Mouse (Mus musculus) embryonic facial prominence, embryonic 14.5 days (tissue): Measurements from ENCODE around the gene Tmeff2. TPM values are rescaled to one million over a fixed set of nuclear protein-coding genes. Genes with fewer than 3 reads are reported as not detected.

ENCODE experiments used
- ATAC-seq: fragments of 200-750 bp; cut with Nextera tagmentation; 2 replicates; pipeline ENCODE4 v1.8.0; 2017; ENCODE audit warnings: low read depth, moderate number of reproducible peaks, moderate TSS enrichment
- DNase-seq: peaks from one replicate; pipeline ENCODE4 v3.0.0-alpha.2; 2015; ENCODE audit warnings: low spot score
- H3K27ac ChIP-seq: fragments of 300-500 bp; sonication (generic); replicated peaks from 2 replicates; pipeline ENCODE4 v1.5.1; 2014; ENCODE audit warnings: low read depth, mild to moderate bottlenecking, low read length, moderate library complexity
- H3K27me3 ChIP-seq: fragments of 300-500 bp; sonication (generic); replicated peaks from 2 replicates; pipeline ENCODE4 v1.6.1; 2014; ENCODE audit warnings: low read length; ENCODE audit not compliant: control insufficient read depth, insufficient read depth
- H3K36me3 ChIP-seq: fragments of 300-500 bp; sonication (generic); 2 replicates; pipeline ENCODE4 v1.6.1; 2014; ENCODE audit warnings: low read length, mixed read lengths; ENCODE audit not compliant: control insufficient read depth, insufficient read depth
- H3K4me1 ChIP-seq: fragments of 300-500 bp; sonication (generic); 2 replicates; pipeline ENCODE4 v1.6.1; 2014; ENCODE audit warnings: antibody characterized with exemption, low read length; ENCODE audit not compliant: control insufficient read depth, insufficient read depth
- H3K4me2 ChIP-seq: fragments of 300-500 bp; sonication (generic); 2 replicates; pipeline ENCODE4 v1.6.1; 2014; ENCODE audit warnings: low read depth, mild to moderate bottlenecking, low read length, moderate library complexity, mixed read lengths
- H3K4me3 ChIP-seq: fragments of 300-500 bp; sonication (generic); 2 replicates; pipeline ENCODE4 v1.5.1; 2014; ENCODE audit warnings: low read depth, mild to moderate bottlenecking, low read length
- H3K9ac ChIP-seq: fragments of 300-500 bp; sonication (generic); 2 replicates; pipeline ENCODE4 v1.6.1; 2014; ENCODE audit warnings: low read depth, mild to moderate bottlenecking, low read length, moderate library complexity, mixed read lengths
- H3K9me3 ChIP-seq: fragments of 300-500 bp; sonication (generic); 2 replicates; pipeline ENCODE4 v1.6.1; 2016; ENCODE audit warnings: low read length; ENCODE audit not compliant: control insufficient read depth
- WGBS: fragments of 180-500 bp; shearing (Covaris S2); extraction: QIAGEN DNeasy Blood & Tissue Kit; methylation state at CpG from one replicate; pipeline ENCODE4 v1.1.7; 2014; 5-methylcytosine and 5-hydroxymethylcytosine counted together
- polyA plus RNA-seq: library from polyadenylated mRNA; unstranded; fragments of >200 nt; fragmentation: Nextera tagmentation; extraction: Ambion mirVana; gene quantifications from 2 replicates; pipeline ENCODE4 v1.2.1, GENCODE M21; 2014

Tmeff2 gene
- polyA plus RNA-seq, 1 experiment from 2014 or later, result 26.3 TPM

DNA sequence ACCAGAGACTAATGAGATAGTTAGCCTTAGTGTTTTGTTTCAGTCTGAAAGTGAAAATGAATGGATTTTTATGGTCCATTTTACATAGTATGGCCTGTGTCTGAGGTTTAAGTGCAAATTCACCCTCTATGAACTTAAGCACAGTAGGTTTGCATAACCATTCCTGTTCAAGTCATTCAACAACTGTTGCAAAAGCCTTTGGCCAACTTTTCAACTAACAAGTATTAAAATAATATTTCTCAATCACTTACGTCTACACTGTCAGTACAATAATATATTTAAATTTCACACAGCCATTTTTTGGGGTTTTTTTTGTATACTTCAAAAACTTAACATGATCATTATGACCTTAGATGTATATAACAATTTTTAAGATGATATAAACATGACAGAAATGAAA is 240.9 kb downstream of the Tmeff2 start:
- Histone ChIP-seq H3K9ac (no peak overlapping the region), H3K36me3 (no peaks in the 10 kb centered on the region), H3K9me3 (no peaks in the 10 kb centered on the region), H3K4me1 (no peaks in the 10 kb centered on the region), H3K27me3 (no peaks in the 10 kb centered on the region), H3K4me3 (no peak overlapping the region), H3K4me2 (no peak overlapping the region), H3K27ac (no peak overlapping the region)
- DNase-seq, result no peak
- no peak for ATAC-seq
- 87% methylated on average over 1 of the region's 1 CpGs for WGBS

DNA sequence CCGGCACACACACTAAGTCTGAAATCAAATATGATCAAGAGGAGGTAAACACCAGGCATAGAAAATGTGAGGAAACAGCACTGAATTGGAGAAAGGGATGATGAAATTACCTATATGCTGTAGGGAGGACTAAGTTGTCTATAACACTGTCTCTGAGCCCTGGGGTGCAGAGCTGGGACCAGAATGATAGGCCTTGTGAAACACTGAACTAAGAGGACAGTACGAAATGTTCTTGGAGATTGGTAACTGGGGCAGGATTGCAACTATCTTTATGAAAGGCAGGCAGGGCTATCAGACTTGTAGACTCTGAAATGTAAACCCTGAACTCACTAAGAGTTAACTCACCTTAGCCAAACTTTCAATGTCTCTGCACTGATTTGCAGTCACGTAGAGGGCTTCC is 242.3 kb downstream of the Tmeff2 start:
- no peaks in the 10 kb centered on the region for H3K4me1 ChIP-seq
- no peak overlapping the region for H3K4me3 ChIP-seq
- ATAC-seq, result no peak
- no peak overlapping the region for H3K9ac ChIP-seq
- no peak overlapping the region for H3K27ac ChIP-seq
- WGBS, result 67% methylated on average over 3 of the region's 3 CpGs
- H3K27me3 ChIP-seq, result no peaks in the 10 kb centered on the region
- no peaks in the 10 kb centered on the region for H3K9me3 ChIP-seq
- H3K4me2 ChIP-seq, result no peak overlapping the region
- H3K36me3 ChIP-seq, result no peaks in the 10 kb centered on the region
- DNase-seq, result no peak

DNA sequence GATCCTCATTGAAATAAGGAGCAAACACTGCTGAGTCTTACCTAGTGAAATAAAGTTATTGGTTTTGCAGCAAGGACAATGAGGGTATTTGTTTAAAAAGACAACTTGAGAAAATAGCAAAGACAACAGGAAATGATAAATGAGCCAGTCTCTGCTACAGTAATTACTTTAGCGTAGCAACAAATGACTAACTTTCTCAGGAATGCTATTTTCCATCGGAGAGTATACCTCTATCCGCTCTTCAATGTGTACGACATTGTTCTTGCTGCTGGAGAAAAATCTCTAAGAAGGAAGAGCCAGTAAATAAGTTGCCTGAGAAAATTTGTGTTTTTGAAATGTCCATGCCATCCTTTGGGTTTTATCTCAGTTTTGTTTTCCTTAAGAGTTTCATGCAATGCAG is 245.2 kb downstream of the Tmeff2 start:
- no peak for DNase-seq
- Histone ChIP-seq H3K4me2 (no peak overlapping the region), H3K27ac (no peak overlapping the region), H3K9me3 (no peaks in the 10 kb centered on the region), H3K4me1 (no peaks in the 10 kb centered on the region), H3K4me3 (no peak overlapping the region), H3K27me3 (no peaks in the 10 kb centered on the region), H3K36me3 (no peaks in the 10 kb centered on the region), H3K9ac (no peak overlapping the region)
- 68% methylated on average over 4 of the region's 4 CpGs for WGBS
- ATAC-seq, result no peak

DNA sequence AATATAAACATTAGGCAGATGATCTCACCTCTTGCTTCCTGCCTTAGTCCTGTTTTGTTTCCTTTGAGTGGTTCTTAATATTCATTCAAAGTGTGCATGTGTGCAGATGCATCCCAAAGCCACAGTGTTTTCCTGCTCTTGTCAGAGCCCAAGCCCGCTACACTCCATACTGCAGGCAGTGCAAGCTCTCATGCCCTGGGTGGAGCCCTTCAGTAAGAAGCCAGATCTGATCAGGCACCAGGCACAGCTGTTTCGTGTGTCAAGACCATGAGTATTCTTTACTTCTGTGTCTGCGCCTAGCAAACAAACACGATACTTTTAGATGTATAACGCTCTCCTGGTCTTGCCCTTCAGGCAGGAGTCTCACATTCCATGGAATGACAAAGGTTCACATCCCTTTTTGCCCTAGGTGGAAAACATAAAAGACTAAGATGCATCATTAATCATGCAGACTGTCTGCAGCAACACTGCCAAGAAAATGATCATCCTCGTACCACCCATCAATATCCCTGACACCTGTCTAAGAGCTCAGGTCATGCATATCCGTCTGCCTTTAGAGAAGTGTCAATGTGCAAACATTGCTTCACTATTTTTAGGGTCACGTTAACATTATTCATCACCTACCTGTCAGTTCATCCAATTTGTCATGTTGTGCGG is 248.2 kb downstream of the Tmeff2 start:
- Histone ChIP-seq H3K4me2 (no peak overlapping the region), H3K27ac (no peak overlapping the region), H3K4me1 (0 out of 2 replicates have a peak, but pooled peaks cover 2% of the 10 kb centered on the region), H3K4me3 (no peak overlapping the region), H3K27me3 (no peaks in the 10 kb centered on the region), H3K9ac (no peak overlapping the region), H3K9me3 (no peaks in the 10 kb centered on the region), H3K36me3 (no peaks in the 10 kb centered on the region)
- ATAC-seq (peak; percentile 60; the same call in 1 of the 2 replicates), DNase-seq (peak; percentile 65)
- 35% methylated on average over 9 of the region's 9 CpGs for WGBS

- no peaks in the 10 kb centered on the region for H3K36me3 ChIP-seq
- no peak overlapping the region for H3K4me2 ChIP-seq
- H3K27ac ChIP-seq, result no peak overlapping the region
- no peaks in the 10 kb centered on the region for H3K9me3 ChIP-seq
- 43% methylated on average over 4 of the region's 4 CpGs for WGBS
- no peaks in the 10 kb centered on the region for H3K27me3 ChIP-seq
- no peak overlapping the region for H3K9ac ChIP-seq
- 0 out of 2 replicates have a peak, but pooled peaks cover 2% of the 10 kb centered on the region for H3K4me1 ChIP-seq
- no peak overlapping the region for H3K4me3 ChIP-seq
- no peak for ATAC-seq
- DNase-seq, result no peak
These were observed 249.0 kb downstream of the Tmeff2 start for GRCm38 (mm10) chr1:51149488-51149887.

DNA sequence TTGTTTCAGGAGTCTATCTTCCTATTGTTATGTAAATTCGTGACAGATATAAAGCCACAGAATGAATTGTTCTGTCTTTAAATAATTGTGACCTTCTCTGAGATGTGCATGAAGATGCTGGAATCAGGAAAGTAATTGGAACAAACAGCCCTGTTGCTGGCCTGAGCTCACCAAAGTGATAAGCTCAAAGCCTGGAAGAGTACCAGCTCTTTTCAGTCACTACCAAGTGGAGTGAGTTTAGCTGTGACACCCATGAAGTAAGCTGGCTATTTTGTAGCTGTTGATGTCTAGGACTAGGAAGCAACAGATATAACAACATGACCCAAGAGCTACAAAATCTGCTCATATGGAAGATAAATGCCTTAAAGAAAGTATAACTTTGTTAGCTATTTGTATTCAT is 249.4 kb downstream of the Tmeff2 start:
- Histone ChIP-seq H3K4me2 (no peak overlapping the region), H3K4me1 (0 out of 2 replicates have a peak, but pooled peaks cover 2% of the 10 kb centered on the region), H3K36me3 (no peaks in the 10 kb centered on the region), H3K9ac (no peak overlapping the region), H3K9me3 (no peaks in the 10 kb centered on the region), H3K27ac (no peak overlapping the region), H3K27me3 (no peaks in the 10 kb centered on the region), H3K4me3 (no peak overlapping the region)
- 87% methylated on average over 1 of the region's 1 CpGs for WGBS
- no peak for DNase-seq
- ATAC-seq, result no peak

GRCm38 (mm10) chr1:51152017-51152416 is 251.6 kb downstream of the Tmeff2 start:
- Histone ChIP-seq H3K4me1 (0 out of 2 replicates have a peak, but pooled peaks cover 2% of the 10 kb centered on the region), H3K9ac (no peak overlapping the region), H3K36me3 (no peaks in the 10 kb centered on the region), H3K9me3 (no peaks in the 10 kb centered on the region), H3K4me3 (no peak overlapping the region), H3K4me2 (no peak overlapping the region), H3K27me3 (no peaks in the 10 kb centered on the region), H3K27ac (no peak overlapping the region)
- no peak for ATAC-seq
- WGBS, result 35% methylated on average over 2 of the region's 2 CpGs
- DNase-seq, result no peak

- Histone ChIP-seq H3K9me3 (no peaks in the 10 kb centered on the region), H3K4me3 (no peak overlapping the region), H3K4me1 (0 out of 2 replicates have a peak, but pooled peaks cover 2% of the 10 kb centered on the region), H3K27me3 (no peaks in the 10 kb centered on the region), H3K27ac (no peak overlapping the region), H3K36me3 (no peaks in the 10 kb centered on the region), H3K4me2 (no peak overlapping the region), H3K9ac (no peak overlapping the region)
- ATAC-seq, result no peak
- WGBS, result 23% methylated on average over 5 of the region's 5 CpGs
- DNase-seq, result no peak
These were observed 252.4 kb downstream of the Tmeff2 start for GRCm38 (mm10) chr1:51152856-51153255.

GRCm38 (mm10) chr1:51184276-51184675 is 283.8 kb downstream of the Tmeff2 start:
- WGBS, result 88% methylated on average over 2 of the region's 2 CpGs
- Histone ChIP-seq H3K27ac (no peak overlapping the region), H3K4me1 (no peaks in the 10 kb centered on the region), H3K4me2 (no peak overlapping the region), H3K9ac (no peak overlapping the region), H3K27me3 (no peaks in the 10 kb centered on the region), H3K4me3 (no peak overlapping the region), H3K36me3 (no peaks in the 10 kb centered on the region), H3K9me3 (no peaks in the 10 kb centered on the region)
- no peak for DNase-seq
- ATAC-seq, result no peak
